Comparison of ENCODE assay signal across 21 mouse cellular contexts in the genomic region with DNA sequence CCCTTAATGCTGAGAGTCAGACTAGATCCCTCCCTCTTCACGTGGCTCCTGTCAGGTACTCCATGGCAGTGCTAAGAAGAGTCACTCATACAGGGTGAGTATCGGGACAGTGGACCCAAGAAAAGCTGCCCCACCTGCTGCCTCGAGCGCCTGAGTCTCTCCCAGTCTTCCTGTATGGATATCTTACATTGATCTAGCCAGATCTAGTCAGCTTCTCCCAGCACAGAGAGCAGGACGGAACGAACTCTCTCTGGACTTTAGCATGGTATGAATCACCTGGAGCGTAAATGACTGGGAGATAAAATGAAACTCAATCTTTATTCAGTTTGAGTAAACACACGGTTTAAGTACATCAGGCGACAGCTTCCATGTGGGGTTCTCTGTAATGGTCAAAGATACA. TPM values are rescaled to one million over a fixed set of nuclear protein-coding genes. Genes with fewer than 3 reads are reported as not detected.
DNase-seq lines count a peak whose midpoint lies in the region; ATAC-seq and TF ChIP-seq lines count a peak whose summit lies in the region.
"Had no signal": no experiment of that assay in that cellular context is flagged by ENCODE, and none has a peak within 500 bp of the region (broad histone marks: within the 10 kb centered on the region; RNA-seq: fewer than 3 reads in every experiment).

No protein-coding gene starts in this region.

- no peak overlapping the region for H3K9ac ChIP-seq in intestine, embryonic 14.5 days (ENCODE audit: low read length)
- peak overlapping the region; percentile 48 for H3K9ac ChIP-seq in intestine, embryonic 16.5 days (ENCODE audit: low read depth, low read length)
- no peak overlapping the region for H3K9ac ChIP-seq in stomach, postnatal 0 days (ENCODE audit: low read length)
- H3K9ac ChIP-seq: embryonic facial prominence, embryonic 12.5 days; forebrain, embryonic 13.5 days had no signal

- DNase-seq in intestine, embryonic 14.5 days (ENCODE audit: low spot score), result no peak
- peak; percentile 30 for DNase-seq in stomach, postnatal 0 days (ENCODE audit: low spot score)
- no peak for DNase-seq in retina, embryonic 14.5 days (ENCODE audit: low spot score)
- DNase-seq in B cell, adult 2 months, result no peak
- no peak for DNase-seq in testis, postnatal 10 days (ENCODE audit: low spot score)
- DNase-seq: adrenal gland, adult 2 months; adrenal gland, postnatal 10 days; adrenal gland, postnatal 25 days; cerebellum, adult 11 months; cerebellum, adult 18-20 months; cerebellum, adult 8-10 months; cerebellum, adult 9-11 months; cerebellum, postnatal 14 days; cerebellum, postnatal 36 days had no signal

- 57% methylated on average over 9 of the region's 9 CpGs for WGBS in intestine, embryonic 14.5 days
- 52% methylated on average over 9 of the region's 9 CpGs for WGBS in intestine, embryonic 16.5 days
- 20% methylated on average over 9 of the region's 9 CpGs for WGBS in small intestine, adult 2 months
- WGBS in stomach, postnatal 0 days, result 39% methylated on average over 9 of the region's 9 CpGs

- 0 out of 2 replicates have a peak, but pooled peaks have one; percentile 60 for ATAC-seq in intestine, embryonic 14.5 days (replicated peaks; ENCODE audit: low FRiP score, low TSS enrichment, low read depth)
- peak; percentile 91 for ATAC-seq in intestine, embryonic 16.5 days
- peak; percentile 87 for ATAC-seq in stomach, postnatal 0 days (ENCODE audit: low FRiP score, low TSS enrichment)
- ATAC-seq: forebrain, embryonic 13.5 days; forebrain, embryonic 16.5 days had no signal

- H3K4me3 ChIP-seq in intestine, embryonic 14.5 days (ENCODE audit: low read depth, low read length), result no peak overlapping the region
- H3K4me3 ChIP-seq in intestine, embryonic 16.5 days (ENCODE audit: low read length), result no peak overlapping the region
- H3K4me3 ChIP-seq in small intestine, adult 2 months (ENCODE audit: low read depth, low read length), result no peak overlapping the region
- no peak overlapping the region for H3K4me3 ChIP-seq in stomach, postnatal 0 days (ENCODE audit: low read depth, low read length)
- H3K4me3 ChIP-seq: embryonic facial prominence, embryonic 10.5 days; embryonic facial prominence, embryonic 12.5 days; forebrain, embryonic 13.5 days had no signal

- no peaks in the 10 kb centered on the region for H3K36me3 ChIP-seq in intestine, embryonic 14.5 days (ENCODE audit: control insufficient read depth, insufficient read depth, low read length)
- H3K36me3 ChIP-seq in intestine, embryonic 16.5 days (ENCODE audit: control insufficient read depth, insufficient read depth, low read length), result no peaks in the 10 kb centered on the region
- no peaks in the 10 kb centered on the region for H3K36me3 ChIP-seq in small intestine, adult 2 months (ENCODE audit: control insufficient read depth, insufficient read depth, low read length)
- no peaks in the 10 kb centered on the region for H3K36me3 ChIP-seq in stomach, postnatal 0 days (ENCODE audit: control insufficient read depth, insufficient read depth, low read length)
- H3K36me3 ChIP-seq: embryonic facial prominence, embryonic 10.5 days; embryonic facial prominence, embryonic 12.5 days had no signal

- no peaks in the 10 kb centered on the region for H3K27me3 ChIP-seq in intestine, embryonic 14.5 days (replicated peaks; ENCODE audit: control insufficient read depth, insufficient read depth, low read length)
- H3K27me3 ChIP-seq in intestine, embryonic 16.5 days (replicated peaks; ENCODE audit: control insufficient read depth, insufficient read depth, low read length), result no peaks in the 10 kb centered on the region
- no peaks in the 10 kb centered on the region for H3K27me3 ChIP-seq in small intestine, adult 2 months (ENCODE audit: control insufficient read depth, insufficient read depth, low read length)
- H3K27me3 ChIP-seq in stomach, postnatal 0 days (ENCODE audit: control insufficient read depth, insufficient read depth, low read length), result no peaks in the 10 kb centered on the region
- H3K27me3 ChIP-seq: embryonic facial prominence, embryonic 12.5 days; forebrain, embryonic 13.5 days had no signal

- no peaks in the 10 kb centered on the region for H3K9me3 ChIP-seq in intestine, embryonic 14.5 days (ENCODE audit: control insufficient read depth, low read length)
- no peaks in the 10 kb centered on the region for H3K9me3 ChIP-seq in intestine, embryonic 16.5 days (ENCODE audit: control insufficient read depth, low read length)
- no peaks in the 10 kb centered on the region for H3K9me3 ChIP-seq in stomach, postnatal 0 days (ENCODE audit: control insufficient read depth, low read length)
- H3K9me3 ChIP-seq: embryonic facial prominence, embryonic 10.5 days; embryonic facial prominence, embryonic 12.5 days; forebrain, embryonic 13.5 days had no signal

- TF ChIP-seq POLR2A in small intestine, adult 2 months (IDR thresholded peaks at IDR 0.05; ENCODE audit: low read depth, low read length), result no peak

- no peak overlapping the region for H3K4me2 ChIP-seq in intestine, embryonic 14.5 days (ENCODE audit: low read length)
- 0 out of 2 replicates have a peak overlapping the region, but pooled peaks have one; percentile 21 for H3K4me2 ChIP-seq in intestine, embryonic 16.5 days (ENCODE audit: low read depth, low read length)
- H3K4me2 ChIP-seq in stomach, postnatal 0 days (replicated peaks; ENCODE audit: low read depth), result no peak overlapping the region
- H3K4me2 ChIP-seq: embryonic facial prominence, embryonic 12.5 days; forebrain, embryonic 13.5 days had no signal

- no peak overlapping the region for H3K27ac ChIP-seq in intestine, embryonic 14.5 days (ENCODE audit: low read depth)
- H3K27ac ChIP-seq in intestine, embryonic 16.5 days (ENCODE audit: low read length), result peak overlapping the region; percentile 92
- H3K27ac ChIP-seq in small intestine, adult 2 months (ENCODE audit: insufficient read depth, low read depth, low read length), result peak overlapping the region; percentile 99
- H3K27ac ChIP-seq in stomach, postnatal 0 days (replicated peaks), result no peak overlapping the region
- H3K27ac ChIP-seq: embryonic facial prominence, embryonic 10.5 days; embryonic facial prominence, embryonic 12.5 days; forebrain, embryonic 13.5 days had no signal

- no peak for TF ChIP-seq EP300 in stomach, postnatal 0 days (optimal IDR thresholded peaks at IDR 0.05)

- H3K4me1 ChIP-seq in intestine, embryonic 14.5 days (replicated peaks; ENCODE audit: control insufficient read depth, insufficient read depth, low read length), result 0 out of 2 replicates have a peak, but pooled peaks cover 4% of the 10 kb centered on the region
- H3K4me1 ChIP-seq in intestine, embryonic 16.5 days (ENCODE audit: control insufficient read depth, insufficient read depth, low read length), result peaks cover 11% of the 10 kb centered on the region
- peaks cover 25% of the 10 kb centered on the region for H3K4me1 ChIP-seq in small intestine, adult 2 months (ENCODE audit: control insufficient read depth, insufficient read depth, insufficient read length, low read length)
- H3K4me1 ChIP-seq in stomach, postnatal 0 days (replicated peaks; ENCODE audit: control insufficient read depth, insufficient read depth), result no peaks in the 10 kb centered on the region
- H3K4me1 ChIP-seq: embryonic facial prominence, embryonic 10.5 days; embryonic facial prominence, embryonic 12.5 days; forebrain, embryonic 13.5 days had no signal

- no peak for TF ChIP-seq CTCF in small intestine, adult 2 months (IDR thresholded peaks at IDR 0.05; ENCODE audit: extremely low read depth, insufficient read length, insufficient replicate concordance, low read depth, low read length)
- no peak for TF ChIP-seq CTCF in stomach, postnatal 0 days (IDR thresholded peaks at IDR 0.05; ENCODE audit: low read depth)

RNA-seq across cellular contexts. Expression of a gene that starts 22.2 kb away (rescaled TPM):
- polyA plus RNA-seq in intestine, embryonic 14.5 days (2014; fragmentation: Nextera tagmentation; extraction: Ambion mirVana), result 5.9 and 6.8 TPM in 2 replicates
- 9.4 and 10.2 TPM in 2 replicates for polyA plus RNA-seq in intestine, embryonic 16.5 days (2015; fragmentation: Nextera tagmentation; extraction: Ambion mirVana)
- 5.1 and 22.8 TPM in 2 replicates for polyA plus RNA-seq in small intestine, adult 2 months (2012; rRNA removed)
- 0.02 TPM in 1 of 2 replicates, not detected in the other for polyA plus RNA-seq in stomach, postnatal 0 days (2015; fragmentation: Nextera tagmentation; extraction: Ambion mirVana)
- polyA plus RNA-seq: C2C12 had no signal

Comparison
In these comparisons a context has a peak if more than half of its experiments do, and no peak if none do; other contexts are left out.
1. H3K27ac ChIP-seq: peak in intestine, embryonic 16.5 days (single experiment) and small intestine, adult 2 months (single experiment); none in intestine, embryonic 14.5 days (single experiment) and stomach, postnatal 0 days (single experiment).
2. Peak in every context shown above with its lines, with median percentiles within 50 percentile points of each other: ATAC-seq.